Mouse (Mus musculus) spleen, postnatal 14 days (tissue): ENCODE results near the gene Pnn.

Source experiments
- DNase-seq, 2 experiments: peaks; one replicate each; pipeline ENCODE4 v3.0.0; 2021 to 2022; ENCODE audit warnings: low spot score in 2 of 2

Pnn gene

GRCm38 (mm10) chr12:59076996-59077395 lies 10.3 kb downstream of the Pnn start:
- no peak for DNase-seq

GRCm38 (mm10) chr12:59077883-59078282 lies 11.2 kb downstream of the Pnn start:
- DNase-seq, result no peak

DNA sequence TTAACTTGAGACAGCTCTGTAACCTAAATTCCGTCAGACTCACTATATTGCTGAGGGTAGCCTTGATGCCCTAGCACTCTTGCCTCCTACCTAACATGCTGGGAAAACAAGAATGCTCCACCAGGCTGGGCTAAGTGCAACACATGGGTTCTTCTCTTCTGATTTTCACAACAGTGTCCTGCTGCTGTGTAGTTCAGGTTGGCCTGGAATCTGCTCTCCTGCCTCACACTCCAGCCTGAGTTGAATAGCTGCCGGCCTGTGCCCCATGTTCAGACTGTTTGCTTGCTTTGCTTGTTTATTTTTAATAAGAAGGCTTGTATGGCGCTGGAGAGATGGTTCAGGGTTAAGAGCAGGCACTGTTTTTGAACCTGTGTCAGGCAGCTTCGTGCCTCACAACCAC lies 13.8 kb downstream of the Pnn start:
- DNase-seq, result no peak

DNA sequence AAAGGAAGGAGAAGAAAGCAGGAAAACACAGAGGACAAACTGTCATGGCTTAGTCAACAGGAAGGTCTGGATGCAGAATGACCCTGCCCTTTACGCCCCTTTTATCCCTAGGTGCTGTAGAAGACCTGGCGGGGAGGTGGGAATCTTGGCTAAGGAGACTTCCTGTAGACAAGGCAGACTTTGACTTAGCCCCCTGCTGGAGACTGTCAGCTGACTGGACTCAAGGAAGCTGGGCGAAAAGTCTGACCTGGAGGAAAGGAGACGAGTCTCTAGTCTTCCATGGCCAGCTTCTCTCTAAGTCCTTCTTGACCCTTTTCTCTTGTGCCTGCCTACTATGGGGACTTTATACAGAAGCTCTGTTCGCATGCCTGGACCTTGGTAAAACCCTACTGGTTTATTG lies 17.8 kb downstream of the Pnn start:
- no peak for DNase-seq

- DNase-seq, result no peak
Measured at GRCm38 (mm10) chr12:59086171-59086570, 19.5 kb downstream of the Pnn start.

DNA sequence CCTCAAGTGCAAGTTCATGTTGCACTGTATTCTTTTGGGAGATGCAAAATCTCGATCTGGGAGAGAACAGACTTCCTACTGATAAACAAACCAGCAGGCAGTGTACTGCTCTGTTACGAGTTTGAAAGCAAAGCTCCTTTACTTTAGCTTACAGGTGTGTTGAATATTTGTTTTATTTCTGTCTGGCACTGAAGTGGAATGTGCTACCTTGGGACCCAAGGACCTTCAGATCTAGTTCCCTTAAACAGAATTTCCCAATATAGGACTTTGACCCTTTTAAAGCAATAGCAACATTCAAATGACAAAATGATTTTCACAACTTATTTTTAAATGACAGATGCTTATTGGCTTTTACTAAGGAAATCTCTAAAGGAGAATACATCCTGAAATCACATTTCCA lies 26.9 kb downstream of the Pnn start:
- DNase-seq, result no peak

DNA sequence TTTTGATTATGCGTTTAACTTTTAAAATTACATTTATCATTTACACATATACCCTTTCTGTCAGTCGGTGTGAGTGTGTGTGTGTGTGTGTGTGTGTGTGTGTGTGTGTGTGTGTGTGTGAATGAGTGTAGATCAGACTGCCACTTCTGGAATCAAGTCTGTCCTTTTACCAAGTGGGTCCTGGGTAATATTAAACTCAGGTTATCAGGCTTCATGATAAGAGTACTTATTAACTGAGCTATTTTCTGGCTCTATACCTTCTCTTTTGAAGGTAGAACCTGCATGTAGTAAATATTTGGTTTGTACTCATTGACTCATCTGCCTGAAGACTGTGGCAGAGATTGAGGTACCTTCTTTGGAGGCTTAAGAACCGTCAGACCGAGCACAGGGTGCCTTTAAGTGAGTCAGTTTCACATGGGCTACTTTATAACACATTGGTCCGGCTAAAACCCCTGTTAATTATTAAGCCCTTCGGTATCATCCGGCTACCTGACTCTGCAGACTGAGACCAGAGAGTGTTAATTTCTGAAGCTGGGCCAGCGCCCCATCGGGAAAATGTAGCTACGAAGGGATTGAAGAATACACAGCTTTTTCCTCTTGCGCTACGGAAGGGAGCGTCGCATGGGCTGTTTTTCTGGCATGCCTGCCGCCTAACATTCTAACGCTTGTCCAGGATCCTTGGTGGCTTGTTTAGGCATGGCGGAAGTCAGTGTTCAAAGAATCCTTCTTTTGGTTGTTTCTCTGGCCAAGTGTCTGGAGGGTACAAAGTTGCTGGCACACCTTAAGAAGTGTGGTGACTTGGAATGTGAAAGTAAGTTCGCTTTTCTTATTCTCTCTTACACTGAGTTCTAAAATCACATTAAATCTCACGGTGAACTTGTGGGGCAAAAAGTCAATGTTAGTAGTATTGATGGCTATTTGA lies 28.7 kb downstream of the Pnn start, which contains the start of gene Mia2:
Mia2 (plus strand) TSS at position 696 of the 922 bp plus-strand sequence.
- DNase-seq, result no peak

- no peak for DNase-seq
Measured at GRCm38 (mm10) chr12:59104771-59105170, 38.1 kb downstream of the Pnn start.

DNA sequence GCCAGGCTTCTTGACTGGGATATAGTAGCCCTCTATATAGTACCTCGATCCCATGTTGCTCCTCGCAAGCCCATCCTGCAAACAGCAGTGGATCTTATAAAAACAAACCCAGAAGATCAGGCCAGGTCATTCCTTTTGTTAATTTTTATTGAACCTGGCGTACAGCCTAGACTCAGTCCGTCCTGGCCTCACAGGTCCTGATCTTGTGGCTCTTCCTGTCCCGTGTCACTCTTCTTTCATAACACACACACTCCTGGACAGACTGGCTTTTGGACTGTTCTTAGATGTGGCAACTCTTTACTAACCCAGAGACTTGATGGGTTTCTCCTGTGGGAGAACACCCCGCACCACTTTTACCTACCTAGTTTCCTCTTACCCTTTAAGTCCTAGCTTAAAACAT lies 39.2 kb downstream of the Pnn start:
- no peak for DNase-seq

DNA sequence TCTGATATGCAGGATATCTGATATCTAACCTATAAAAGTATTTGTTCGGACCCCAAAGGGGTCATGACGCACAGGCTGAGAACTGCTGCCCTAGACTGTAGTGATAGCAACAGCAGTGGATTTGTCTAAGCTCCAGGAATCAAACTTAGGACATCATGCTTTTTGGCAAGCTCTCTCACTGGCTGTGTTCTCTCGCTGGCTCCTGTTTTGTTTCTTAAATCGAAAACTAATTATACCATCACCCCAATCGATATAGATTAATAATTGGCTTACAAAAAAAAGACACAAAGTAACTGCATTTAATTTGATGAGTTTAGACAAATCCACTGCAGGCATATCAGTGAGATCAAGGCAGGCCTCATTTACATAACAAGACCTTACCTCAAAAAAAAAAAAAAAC lies 39.8 kb downstream of the Pnn start:
- DNase-seq, result no peak

DNA sequence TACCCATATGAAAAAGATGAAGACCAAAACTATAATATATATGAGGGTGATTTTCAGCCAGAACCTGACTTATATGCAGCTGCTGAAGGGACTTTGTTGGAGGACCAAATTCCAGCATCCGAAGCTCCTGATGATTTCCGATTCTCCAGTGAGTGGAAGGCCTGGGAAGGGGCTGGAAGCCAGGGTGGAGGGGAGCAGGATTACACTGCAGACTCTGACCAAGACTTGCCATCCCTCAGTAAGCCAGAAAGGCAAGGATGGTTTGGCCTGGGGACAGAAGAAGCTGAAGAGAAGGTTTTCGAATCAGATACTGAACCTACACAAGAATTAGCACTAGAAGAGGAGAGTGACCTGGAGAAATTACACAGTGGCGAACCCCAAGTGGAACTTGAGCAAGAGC lies 41.2 kb downstream of the Pnn start:
- no peak for DNase-seq

- DNase-seq, result no peak
Measured at GRCm38 (mm10) chr12:59117184-59117583, 50.5 kb downstream of the Pnn start.
